Mouse (Mus musculus): ENCODE data around the gene Pdlim7.

GRCm38 (mm10) chr13:55449679-55450441, 63.6 kb downstream of the Pdlim7 start:
- TF ChIP-seq GATA1 (IDR thresholded peaks at IDR 0.05; ENCODE audit: low read length) (no peak), TAL1 (IDR thresholded peaks at IDR 0.05; ENCODE audit: low read length) (no peak)

All from erythroblast, embryonic 14.5 days (primary cell).